Mouse (Mus musculus): ENCODE results near the gene Ppme1.

GRCm38 (mm10) chr7:100298861-100299510, 73.1 kb downstream of the Ppme1 start:
- TF ChIP-seq CTCF (conservative IDR thresholded peaks at IDR 0.05; ENCODE audit: low read length) (no peak), POU5F1 (IDR thresholded peaks at IDR 0.05; ENCODE audit: borderline replicate concordance, low read length) (no peak)
